Mouse (Mus musculus) limb, embryonic 11.5 days (tissue): ENCODE data around the gene Tbkbp1. TPM values are rescaled to one million over a fixed set of nuclear protein-coding genes. Genes with fewer than 3 reads are reported as not detected.
A peak's percentile ranks its signal among the peaks of the same experiment; 100 is the strongest.

Experiments
- ATAC-seq: fragments of 200-750 bp; cut with Nextera tagmentation; 2 replicates; pipeline ENCODE4 v1.8.0; 2017; ENCODE audit warnings: low read depth; ENCODE audit not compliant: insufficient number of reproducible peaks, low FRiP score, low TSS enrichment
- DNase-seq: peaks from one replicate; pipeline ENCODE4 v3.0.0-alpha.2; 2015; ENCODE audit warnings: low spot score
- H3K27ac ChIP-seq: fragments of 300-500 bp; sonication (generic); replicated peaks from 2 replicates; pipeline ENCODE4 v1.5.1; 2014; ENCODE audit warnings: low read depth, mild to moderate bottlenecking, low read length
- H3K27me3 ChIP-seq: fragments of 300-500 bp; sonication (generic); 2 replicates; pipeline ENCODE4 v1.6.1; 2014; ENCODE audit warnings: mild to moderate bottlenecking, low read length, mixed read lengths; ENCODE audit not compliant: control insufficient read depth, insufficient read depth
- H3K36me3 ChIP-seq: fragments of 300-500 bp; sonication (generic); 2 replicates; pipeline ENCODE4 v1.6.1; 2014; ENCODE audit warnings: mild to moderate bottlenecking, low read length, moderate library complexity, mixed read lengths; ENCODE audit not compliant: control insufficient read depth, insufficient read depth
- H3K4me1 ChIP-seq: fragments of 300-500 bp; sonication (generic); 2 replicates; pipeline ENCODE4 v1.6.1; 2014; ENCODE audit warnings: low read length, mixed read lengths; ENCODE audit not compliant: control insufficient read depth, insufficient read depth
- H3K4me2 ChIP-seq: fragments of 300-500 bp; sonication (generic); 2 replicates; pipeline ENCODE4 v1.6.1; 2014; ENCODE audit warnings: low read depth, mild to moderate bottlenecking, moderate library complexity; ENCODE audit not compliant: severe bottlenecking
- H3K4me3 ChIP-seq: fragments of 300-500 bp; sonication (generic); 2 replicates; pipeline ENCODE4 v1.5.1; 2014; ENCODE audit warnings: low read depth, low read length
- H3K9ac ChIP-seq: fragments of 300-500 bp; sonication (generic); 2 replicates; pipeline ENCODE4 v1.6.1; 2014; ENCODE audit warnings: mild to moderate bottlenecking, low read length
- H3K9me3 ChIP-seq: fragments of 300-500 bp; sonication (generic); 2 replicates; pipeline ENCODE4 v1.6.1; 2016; ENCODE audit warnings: low read length; ENCODE audit not compliant: control insufficient read depth
- WGBS: fragments of 180-500 bp; shearing (Covaris S2); extraction: QIAGEN DNeasy Blood & Tissue Kit; methylation state at CpG from one replicate; pipeline ENCODE4 v1.1.7; 2014; 5-methylcytosine and 5-hydroxymethylcytosine counted together
- polyA plus RNA-seq: library from polyadenylated mRNA; unstranded; fragments of >200 nt; fragmentation: Nextera tagmentation; extraction: Ambion mirVana; gene quantifications from 2 replicates; pipeline ENCODE4 v1.2.1, GENCODE M21; 2014

Tbkbp1 gene
- polyA plus RNA-seq, 1 experiment from 2014 or later: 6.2 TPM

DNA sequence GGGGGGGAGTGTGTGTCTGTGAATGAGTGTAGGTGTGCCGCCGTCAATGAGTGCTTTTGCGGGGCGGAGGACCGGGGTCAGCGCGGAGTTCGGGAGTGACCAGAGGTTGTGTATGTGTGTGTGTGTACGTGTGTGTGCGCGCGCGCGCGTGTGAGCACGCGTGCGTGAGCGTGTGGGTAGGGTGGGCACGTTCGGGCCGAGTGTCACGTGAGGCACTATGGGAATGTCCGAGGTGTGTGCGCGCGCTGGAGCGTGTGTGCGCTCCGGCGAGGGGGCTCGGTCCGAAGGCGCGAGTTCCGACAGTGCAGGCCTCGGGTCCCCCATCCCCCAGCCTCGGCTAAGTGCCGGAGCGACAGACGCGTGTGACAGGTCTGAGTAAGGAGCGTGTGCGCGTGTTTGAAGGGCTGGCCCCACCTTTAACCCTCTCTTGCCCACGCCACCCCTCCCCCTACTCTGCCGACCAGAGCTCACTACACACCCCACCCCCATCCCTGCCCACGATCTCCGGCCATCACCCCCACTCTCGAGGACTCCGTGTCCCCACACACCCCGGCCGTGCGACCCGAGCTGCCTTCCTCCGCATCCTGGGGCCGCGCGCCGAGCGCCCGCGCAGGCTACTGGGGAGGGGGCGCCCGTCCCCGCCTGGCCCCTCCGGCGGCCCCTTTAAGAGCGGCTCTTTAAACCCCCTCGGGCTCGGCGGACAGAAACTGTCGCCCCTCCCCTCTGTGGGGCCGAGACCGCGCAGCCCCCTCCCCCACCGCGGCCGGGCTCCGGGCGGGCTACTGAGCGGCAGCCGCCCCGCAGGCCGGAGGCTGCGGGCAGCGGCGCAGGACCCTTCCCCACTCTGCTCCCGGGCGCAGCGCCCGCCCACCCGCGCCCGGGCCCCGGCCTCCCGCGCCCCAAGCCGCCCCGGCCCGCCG, 624 bp downstream of the Tbkbp1 start:
- H3K36me3 ChIP-seq: no peaks in the 10 kb centered on the region
- WGBS: under 1% methylated on average over 84 of the region's 102 CpGs
- H3K9ac ChIP-seq: peak overlapping the region; percentile 80
- no peaks in the 10 kb centered on the region for H3K27me3 ChIP-seq
- no peaks in the 10 kb centered on the region for H3K9me3 ChIP-seq
- DNase-seq: peak; percentile 88
- H3K4me3 ChIP-seq: peak overlapping the region; percentile 62
- ATAC-seq: peak; percentile 72
- H3K4me1 ChIP-seq: peaks cover 26% of the 10 kb centered on the region
- H3K27ac ChIP-seq: peak overlapping the region; percentile 93
- H3K4me2 ChIP-seq: peak overlapping the region; percentile 75

DNA sequence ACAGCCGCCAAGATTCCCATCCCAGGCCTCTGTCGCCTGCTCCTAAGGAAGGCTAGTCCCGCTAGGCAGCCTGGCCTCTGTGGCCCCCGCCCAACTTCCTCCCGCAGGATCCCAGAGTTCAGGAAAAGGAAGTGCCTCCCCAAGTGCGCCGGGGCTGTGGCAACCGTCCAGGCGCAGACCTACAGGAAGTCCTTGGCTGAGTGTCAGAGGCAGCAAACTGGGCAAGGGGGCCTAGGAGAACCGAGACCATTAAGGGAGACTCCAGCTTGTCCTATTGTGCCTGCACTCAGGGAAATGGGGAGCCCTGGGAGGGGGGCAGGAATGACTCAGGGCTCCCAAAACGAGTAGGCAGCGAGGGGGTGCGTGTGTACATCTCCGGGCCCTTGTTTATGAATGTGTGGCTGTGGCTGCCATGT, 1.3 kb downstream of the Tbkbp1 start:
- Histone ChIP-seq H3K9ac (peak overlapping the region; percentile 80), H3K4me1 (peaks cover 26% of the 10 kb centered on the region)

DNA sequence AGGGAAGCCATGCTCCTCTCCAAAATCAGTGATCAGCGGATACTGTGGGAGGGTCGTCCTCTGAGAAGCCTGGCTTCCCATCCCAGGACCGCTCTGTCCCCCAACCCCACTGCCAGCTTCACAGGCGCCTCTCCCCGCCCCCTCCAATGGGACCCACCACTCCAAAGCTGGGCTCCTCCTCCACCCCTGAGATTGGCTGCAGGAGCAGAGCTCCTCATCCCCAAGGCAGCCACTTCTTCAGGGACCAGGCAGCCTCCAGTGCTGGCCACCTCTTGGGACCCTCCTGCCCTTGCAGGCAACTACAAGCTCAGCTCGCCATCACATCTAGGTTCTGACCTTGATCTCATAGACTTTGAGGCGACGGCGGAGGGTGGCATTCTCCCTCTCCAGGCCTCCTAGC, 2.3 kb downstream of the Tbkbp1 start:
- Histone ChIP-seq H3K9ac (no peak overlapping the region), H3K4me2 (peak overlapping the region; percentile 75), H3K36me3 (no peaks in the 10 kb centered on the region), H3K4me1 (peaks cover 22% of the 10 kb centered on the region), H3K27ac (no peak overlapping the region), H3K4me3 (peak overlapping the region; percentile 3; the same call in 1 of the 2 replicates), H3K27me3 (no peaks in the 10 kb centered on the region), H3K9me3 (no peaks in the 10 kb centered on the region)
- no peak for DNase-seq
- 11% methylated on average over 9 of the region's 9 CpGs for whole genome bisulfite sequencing
- ATAC-seq: no peak

More for the DNA sequence above, 1.3 kb downstream of the Tbkbp1 start:
- no peaks in the 10 kb centered on the region for H3K9me3 ChIP-seq
- peak; percentile 61 for DNase-seq
- H3K27me3 ChIP-seq: no peaks in the 10 kb centered on the region
- H3K27ac ChIP-seq: peak overlapping the region; percentile 93
- ATAC-seq: no peak
- H3K4me3 ChIP-seq: peak overlapping the region; percentile 62
- no peaks in the 10 kb centered on the region for H3K36me3 ChIP-seq
- 2% methylated on average over 14 of the region's 14 CpGs for WGBS
- peak overlapping the region; percentile 75 for H3K4me2 ChIP-seq

DNA sequence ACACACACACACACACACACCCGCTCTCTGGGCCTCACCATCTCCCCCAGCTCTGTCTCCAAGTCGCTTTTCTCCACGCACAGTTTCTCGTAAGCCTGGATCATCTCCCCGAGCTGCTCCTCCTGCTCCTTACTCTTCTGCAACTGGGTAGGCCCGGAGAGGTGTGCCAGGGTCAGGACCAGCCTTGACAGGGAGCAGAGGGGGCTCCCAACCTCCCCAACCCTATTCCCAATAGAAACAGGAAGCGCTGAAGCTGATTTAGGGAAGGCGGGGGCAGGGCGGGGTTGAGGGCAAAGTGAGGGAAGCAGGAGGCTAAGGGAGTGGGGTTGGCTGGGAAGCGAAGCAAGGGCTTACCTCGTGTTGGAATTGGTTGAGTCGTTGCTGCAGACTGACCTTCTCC, 2.7 kb downstream of the Tbkbp1 start:
- Histone ChIP-seq H3K27ac (no peak overlapping the region), H3K4me2 (peak overlapping the region; percentile 75; the same call in 1 of the 2 replicates), H3K9ac (no peak overlapping the region), H3K9me3 (no peaks in the 10 kb centered on the region), H3K4me1 (peaks cover 22% of the 10 kb centered on the region), H3K27me3 (no peaks in the 10 kb centered on the region), H3K4me3 (no peak overlapping the region), H3K36me3 (no peaks in the 10 kb centered on the region)
- no peak for ATAC-seq
- DNase-seq: no peak
- 24% methylated on average over 12 of the region's 12 CpGs for WGBS

DNA sequence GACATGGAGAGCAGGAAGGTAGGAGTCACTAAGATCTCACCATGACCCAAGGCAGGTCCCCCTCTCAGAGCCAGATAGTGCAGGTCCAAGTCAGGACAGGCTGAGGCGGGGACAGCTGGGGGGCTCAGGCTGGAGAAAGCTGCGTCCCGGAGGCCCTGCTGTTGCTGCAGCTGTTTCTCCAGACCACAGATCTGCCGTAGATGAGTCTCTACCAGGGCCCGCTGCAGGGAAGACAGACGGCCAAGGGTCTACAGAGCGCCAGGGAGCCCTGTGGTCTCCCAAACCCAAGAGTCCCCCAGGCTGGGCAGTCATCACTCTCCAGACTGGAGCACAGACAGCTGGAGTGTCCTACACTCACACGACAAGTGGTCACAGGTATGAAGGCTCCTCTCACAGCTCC, 4.0 kb downstream of the Tbkbp1 start:
- Histone ChIP-seq H3K27ac (no peak overlapping the region), H3K4me3 (no peak overlapping the region), H3K9me3 (no peaks in the 10 kb centered on the region), H3K4me1 (peaks cover 20% of the 10 kb centered on the region), H3K36me3 (no peaks in the 10 kb centered on the region), H3K9ac (no peak overlapping the region), H3K27me3 (no peaks in the 10 kb centered on the region), H3K4me2 (no peak overlapping the region)
- 79% methylated on average over 8 of the region's 8 CpGs for WGBS
- ATAC-seq (no peak), DNase-seq (no peak)

DNA sequence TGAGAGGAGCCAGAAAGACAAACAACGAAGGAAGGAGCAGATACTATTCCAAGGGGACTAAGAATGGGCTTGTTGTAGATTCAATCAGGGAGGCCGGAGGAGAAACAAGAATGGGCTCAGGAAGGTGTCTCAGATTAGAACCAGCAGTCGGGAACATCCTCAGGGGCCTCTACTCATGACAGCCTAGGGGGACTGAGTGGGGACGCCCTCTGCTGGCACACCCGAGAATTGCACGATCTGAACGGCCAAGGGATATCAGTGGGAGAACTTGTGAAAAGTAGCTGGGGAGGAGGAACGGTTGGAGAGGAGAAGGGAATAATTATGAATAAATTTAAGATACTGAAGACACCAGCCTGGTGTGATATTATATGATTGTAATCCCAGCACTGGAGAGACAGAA, 4.6 kb downstream of the Tbkbp1 start:
- peaks cover 17% of the 10 kb centered on the region for H3K4me1 ChIP-seq
- no peak for ATAC-seq
- no peaks in the 10 kb centered on the region for H3K9me3 ChIP-seq
- no peak overlapping the region for H3K4me3 ChIP-seq
- no peak overlapping the region for H3K27ac ChIP-seq
- H3K4me2 ChIP-seq: no peak overlapping the region
- DNase-seq: peak; percentile 89
- H3K36me3 ChIP-seq: no peaks in the 10 kb centered on the region
- no peaks in the 10 kb centered on the region for H3K27me3 ChIP-seq
- H3K9ac ChIP-seq: no peak overlapping the region
- 6% methylated on average over 8 of the region's 8 CpGs for WGBS

DNA sequence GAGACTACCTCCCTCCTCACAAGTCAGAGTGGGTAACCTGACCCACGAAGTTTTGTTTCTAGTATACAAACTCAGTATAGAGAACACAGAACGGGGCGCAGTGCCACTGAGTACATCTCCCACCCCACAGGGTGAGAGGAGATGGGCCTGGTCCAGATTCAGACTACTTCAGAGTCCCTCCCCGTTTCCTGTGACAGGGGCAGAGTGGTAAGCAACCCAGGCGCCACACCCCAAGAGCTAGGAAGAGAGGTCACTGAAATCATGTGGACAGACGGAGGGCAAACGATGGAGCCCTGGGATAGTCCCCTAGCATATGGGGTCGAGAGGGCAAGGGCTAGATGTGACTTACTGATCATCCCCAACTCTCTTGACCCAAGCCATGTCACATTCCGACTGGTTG, 5.3 kb downstream of the Tbkbp1 start:
- WGBS: 59% methylated on average over 9 of the region's 9 CpGs
- no peak for DNase-seq
- Histone ChIP-seq H3K4me3 (no peak overlapping the region), H3K27ac (no peak overlapping the region), H3K4me1 (peaks cover 17% of the 10 kb centered on the region), H3K9me3 (no peaks in the 10 kb centered on the region), H3K4me2 (no peak overlapping the region), H3K36me3 (no peaks in the 10 kb centered on the region), H3K27me3 (no peaks in the 10 kb centered on the region), H3K9ac (no peak overlapping the region)
- ATAC-seq: no peak

DNA sequence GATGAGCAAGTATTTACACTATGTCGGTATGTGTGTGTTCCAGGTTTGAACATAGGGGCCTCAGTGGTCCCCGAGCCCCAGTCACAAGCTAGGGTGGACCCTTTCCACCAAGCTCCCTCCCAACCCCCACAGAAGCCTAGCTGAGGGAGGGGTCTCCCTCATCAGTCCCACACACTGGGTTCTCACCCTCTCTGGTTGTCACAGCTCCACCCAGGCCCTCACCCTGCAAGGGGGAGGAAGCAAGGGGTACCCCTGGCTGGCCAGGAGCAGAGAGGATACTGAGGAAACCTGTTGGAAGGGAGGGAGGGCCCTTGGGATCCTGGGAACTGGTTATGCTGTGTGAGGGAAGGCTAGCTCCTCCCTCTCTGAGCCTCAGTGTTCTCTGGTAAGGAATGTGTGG, 6.0 kb downstream of the Tbkbp1 start:
- peaks cover 15% of the 10 kb centered on the region for H3K4me1 ChIP-seq
- WGBS: 46% methylated on average over 2 of the region's 2 CpGs

More for the DNA sequence above, 6.0 kb downstream of the Tbkbp1 start:
- no peaks in the 10 kb centered on the region for H3K9me3 ChIP-seq
- ATAC-seq (no peak), DNase-seq (no peak)
- no peak overlapping the region for H3K27ac ChIP-seq
- no peaks in the 10 kb centered on the region for H3K36me3 ChIP-seq
- no peak overlapping the region for H3K9ac ChIP-seq
- H3K4me2 ChIP-seq: no peak overlapping the region
- H3K4me3 ChIP-seq: no peak overlapping the region
- H3K27me3 ChIP-seq: peaks cover 2% of the 10 kb centered on the region; the same call in 1 of the 2 replicates
